In the genomic region with DNA sequence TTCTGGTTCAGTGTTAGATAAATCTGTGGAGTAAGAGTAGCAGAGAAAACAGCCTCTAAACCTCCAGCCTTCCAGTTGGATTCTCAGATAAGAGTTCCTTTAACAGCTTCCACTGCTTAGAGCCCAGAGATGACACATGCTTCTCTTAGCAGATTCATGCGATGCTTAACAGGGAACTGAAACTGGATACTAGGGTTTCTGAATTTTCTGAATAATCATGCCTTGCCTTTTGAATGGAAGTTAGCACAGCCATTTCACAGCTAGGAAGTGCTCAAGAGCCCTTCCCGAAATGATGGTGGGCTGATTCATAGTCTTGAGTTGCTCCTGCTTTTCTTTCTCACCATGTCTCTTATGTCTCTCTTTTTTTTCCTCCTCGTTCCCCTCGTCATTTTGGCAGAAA, we compare ENCODE assay signal across 33 mouse cellular contexts. TPM values are rescaled to one million over a fixed set of nuclear protein-coding genes. Genes with fewer than 3 reads are reported as not detected.
A peak's percentile ranks its signal among the peaks of the same experiment; 100 is the strongest.
DNase-seq lines count a peak whose midpoint lies in the region; ATAC-seq and TF ChIP-seq lines count a peak whose summit lies in the region.
"Had no signal": no experiment of that assay in that cellular context is flagged by ENCODE, and none has a peak within 500 bp of the region (broad histone marks: within the 10 kb centered on the region; RNA-seq: fewer than 3 reads in every experiment).

No protein-coding gene starts in this region.

- no peaks in the 10 kb centered on the region for H3K27me3 ChIP-seq in lung, postnatal 0 days (replicated peaks; ENCODE audit: insufficient read depth, low read length)
- H3K27me3 ChIP-seq: embryonic facial prominence, embryonic 12.5 days; heart, embryonic 15.5 days; limb, embryonic 12.5 days; liver, embryonic 13.5 days had no signal

- H3K36me3 ChIP-seq in lung, postnatal 0 days (ENCODE audit: insufficient read depth, low read length), result no peaks in the 10 kb centered on the region
- H3K36me3 ChIP-seq in macrophage (ENCODE audit: inconsistent target), result no peaks in the 10 kb centered on the region
- H3K36me3 ChIP-seq: embryonic facial prominence, embryonic 12.5 days; G1E; heart, embryonic 15.5 days; limb, embryonic 12.5 days; liver, embryonic 13.5 days had no signal

- no peak for TF ChIP-seq CTCF in lung, postnatal 0 days (IDR thresholded peaks at IDR 0.05)
- TF ChIP-seq CTCF in bone marrow macrophage, adult 2 months (IDR thresholded peaks at IDR 0.05; ENCODE audit: low read depth, low read length), result no peak

- no peak for TF ChIP-seq EP300 in lung, postnatal 0 days (IDR thresholded peaks at IDR 0.05)

- no peak overlapping the region for H3K27ac ChIP-seq in lung, postnatal 0 days (ENCODE audit: low read length)
- H3K27ac ChIP-seq in bone marrow macrophage, adult 2 months (ENCODE audit: insufficient read depth, low read depth, low read length), result peak overlapping the region; percentile 86
- peak overlapping the region; percentile 96 for H3K27ac ChIP-seq in macrophage
- H3K27ac ChIP-seq: embryonic facial prominence, embryonic 12.5 days; heart, embryonic 15.5 days; layer of hippocampus, adult 2 months; left cerebral cortex, adult 2 months; limb, embryonic 12.5 days; liver, embryonic 13.5 days; stomach, postnatal 0 days had no signal

- H3K4me3 ChIP-seq in lung, postnatal 0 days (ENCODE audit: low read depth, low read length), result no peak overlapping the region
- H3K4me3 ChIP-seq in bone marrow macrophage, adult 2 months (ENCODE audit: insufficient read depth, low read length), result no peak overlapping the region
- H3K4me3 ChIP-seq in macrophage (ENCODE audit: inconsistent target), result no peak overlapping the region
- H3K4me3 ChIP-seq: embryonic facial prominence, embryonic 12.5 days; heart, embryonic 15.5 days; layer of hippocampus, adult 2 months; left cerebral cortex, adult 2 months; limb, embryonic 12.5 days; liver, embryonic 13.5 days had no signal

- peak; percentile 11 for DNase-seq in lung, postnatal 0 days (ENCODE audit: low spot score)
- DNase-seq in lung, postnatal 36 days, result no peak
- DNase-seq in adrenal gland, postnatal 4 days (ENCODE audit: low spot score in 2 of 2), result no peak
- DNase-seq in thymus, postnatal 14 days, result no peak
- DNase-seq in kidney, adult 18-20 months, result no peak
- DNase-seq: adrenal gland, postnatal 25 days; cerebellum, adult 8-10 months; cerebellum, postnatal 25 days; embryo, embryonic 11 days; kidney, adult 2 months; kidney, postnatal 36 days; liver, embryonic 13.5 days; lung, adult 2 months; lung, postnatal 14 days; midbrain, embryonic 14.5 days; right cerebral cortex, postnatal 25 days; thymus, adult 18-20 months had no signal

- no peaks in the 10 kb centered on the region for H3K9me3 ChIP-seq in lung, postnatal 0 days (ENCODE audit: low read length)
- H3K9me3 ChIP-seq: embryonic facial prominence, embryonic 12.5 days; G1E; heart, embryonic 15.5 days; limb, embryonic 12.5 days; liver, embryonic 13.5 days had no signal

- no peak for ATAC-seq in lung, postnatal 0 days
- ATAC-seq: forebrain, embryonic 16.5 days; hindbrain, embryonic 16.5 days; Patski had no signal

- no peaks in the 10 kb centered on the region for H3K79me2 ChIP-seq in macrophage (ENCODE audit: inconsistent target)

- no peaks in the 10 kb centered on the region for H3K4me1 ChIP-seq in lung, postnatal 0 days (ENCODE audit: insufficient read depth, low read depth, low read length)
- peaks cover 49% of the 10 kb centered on the region for H3K4me1 ChIP-seq in bone marrow macrophage, adult 2 months (ENCODE audit: control insufficient read depth, insufficient read depth, low read length)
- H3K4me1 ChIP-seq: embryonic facial prominence, embryonic 12.5 days; heart, embryonic 15.5 days; limb, embryonic 12.5 days; liver, embryonic 13.5 days had no signal

- no peak for TF ChIP-seq POLR2A in bone marrow macrophage, adult 2 months (IDR thresholded peaks at IDR 0.05; ENCODE audit: borderline replicate concordance, low read depth, low read length)

- 65% methylated on average over 4 of the region's 4 CpGs for WGBS in lung, postnatal 0 days
- 13% methylated on average over 3 of the region's 4 CpGs for WGBS in macrophage (ENCODE audit: missing documents)

- no peak overlapping the region for H3K9ac ChIP-seq in lung, postnatal 0 days (replicated peaks; ENCODE audit: low read depth)
- H3K9ac ChIP-seq: embryonic facial prominence, embryonic 12.5 days; heart, embryonic 15.5 days; limb, embryonic 12.5 days; liver, embryonic 13.5 days had no signal

- H3K4me2 ChIP-seq in lung, postnatal 0 days (replicated peaks; ENCODE audit: low read depth, low read length), result no peak overlapping the region
- H3K4me2 ChIP-seq: embryonic facial prominence, embryonic 12.5 days; heart, embryonic 15.5 days; limb, embryonic 12.5 days; liver, embryonic 13.5 days had no signal

RNA-seq across cellular contexts. Expression of a gene that starts 22.4 kb away (rescaled TPM):
- polyA plus RNA-seq in lung, postnatal 0 days (2015; fragmentation: Nextera tagmentation; extraction: Ambion mirVana), result 8.2 and 8.7 TPM in 2 replicates
- polyA plus RNA-seq in bone marrow macrophage, adult 2 months (2012; ENCODE audit: insufficient read depth, insufficient read length, missing spikeins), result 471 and 498 TPM in 2 replicates
- total RNA-seq in macrophage (2018; cell fraction: chromatin; rRNA removed), result 1,000 to 10,000 TPM in 1 of 26 experiments, 100 to 1,000 TPM in 23, 10 to 100 TPM in 2; 34.8 to 1,051 (median 333) TPM
- 100 to 1,000 TPM in 15 of 26 experiments, 10 to 100 TPM in 11; 59.1 to 579 (median 243) TPM for total RNA-seq in macrophage (2018; cell fraction: cytosol; rRNA removed)
- total RNA-seq in macrophage (2018; cell fraction: nucleus; rRNA removed), result 1,000 to 10,000 TPM in 7 of 26 experiments, 100 to 1,000 TPM in 19; 105 to 2,075 (median 421) TPM
- 311 to 697 TPM (median 500 TPM) in 3 replicates for polyA plus RNA-seq in macrophage (2018)
- total RNA-seq in adrenal gland, postnatal 4 days (2021), result 10 to 100 TPM; 28.7 to 33.3 TPM
- total RNA-seq: megakaryocyte-erythroid progenitor cell, adult 5-6 weeks had no signal
- polyA plus RNA-seq: G1E had no signal

RNA-seq across cellular contexts. Expression of a gene that starts 32.5 kb away (rescaled TPM):
- polyA plus RNA-seq in lung, postnatal 0 days (2015; fragmentation: Nextera tagmentation; extraction: Ambion mirVana), result 0.07 TPM in 1 of 2 replicates, not detected in the other
- 0.36 TPM in 1 of 2 replicates, not detected in the other for polyA plus RNA-seq in bone marrow macrophage, adult 2 months (2012; ENCODE audit: insufficient read depth, insufficient read length, missing spikeins)
- under 1 TPM in 10 of 26 experiments, not detected in 16; 0.18 to 0.47 (median 0.21) TPM for total RNA-seq in macrophage (2018; cell fraction: chromatin; rRNA removed)
- under 1 TPM in 7 of 26 experiments, not detected in 19; 0.03 to 0.06 (median 0.04) TPM for total RNA-seq in macrophage (2018; cell fraction: cytosol; rRNA removed)
- under 1 TPM in 12 of 26 experiments, not detected in 14; 0.12 to 0.77 (median 0.22) TPM for total RNA-seq in macrophage (2018; cell fraction: nucleus; rRNA removed)
- polyA plus RNA-seq in macrophage (2018), result not detected in 3 replicates
- total RNA-seq in adrenal gland, postnatal 4 days (2021), result under 1 TPM; 0.17 TPM
- total RNA-seq: heart, postnatal 25 days; megakaryocyte-erythroid progenitor cell, adult 5-6 weeks; neutrophil, adult 5-6 weeks had no signal
- polyA plus RNA-seq: G1E; limb, embryonic 12.5 days; liver, embryonic 13.5 days; lung, adult 2 months; neural tube, embryonic 11.5 days had no signal

Comparison
In these comparisons a context has a peak if more than half of its experiments do, and no peak if none do; other contexts are left out.
1. RNA of a gene that starts 22.4 kb away (polyA plus RNA-seq): 311 to 697 TPM in macrophage and 471 to 498 TPM in bone marrow macrophage, adult 2 months; 8.2 to 8.7 TPM in lung, postnatal 0 days; every median in the first group is over 10 times any median in the second.